Mouse (Mus musculus) thymus, adult 2 months (tissue): ENCODE results near the gene Blvrb. TPM values are rescaled to one million over a fixed set of nuclear protein-coding genes. Genes with fewer than 3 reads are reported as not detected.
A peak's percentile ranks its signal among the peaks of the same experiment; 100 is the strongest.

Experiments used
- DNase-seq: peaks from one replicate; pipeline ENCODE4 v3.0.0; 2021
- H3K27ac ChIP-seq: fragments of 200-500 bp; 2 replicates; pipeline ENCODE4 v1.5.1; 2012; ENCODE audit warnings: low read length, control low read depth; ENCODE audit not compliant: control insufficient read depth, insufficient read depth
- H3K27me3 ChIP-seq: fragments of 200-500 bp; 2 replicates; pipeline ENCODE4 v1.6.1; 2012; ENCODE audit warnings: mild to moderate bottlenecking, low read length, moderate library complexity, mixed read lengths; ENCODE audit not compliant: control insufficient read depth, insufficient read depth
- H3K36me3 ChIP-seq: fragments of 200-500 bp; 2 replicates; pipeline ENCODE4 v1.6.1; 2012; ENCODE audit warnings: mild to moderate bottlenecking, low read length, moderate library complexity; ENCODE audit not compliant: control insufficient read depth, insufficient read depth
- H3K4me1 ChIP-seq: fragments of 200-500 bp; replicated peaks from 2 replicates; pipeline ENCODE4 v1.6.1; 2012; ENCODE audit warnings: low read length; ENCODE audit not compliant: control insufficient read depth, insufficient read depth
- H3K4me3 ChIP-seq: fragments of 200-500 bp; 2 replicates; pipeline ENCODE4 v1.5.1; 2012; ENCODE audit warnings: mild to moderate bottlenecking, low read length, control low read depth, moderate library complexity; ENCODE audit not compliant: control insufficient read depth, insufficient read depth
- CTCF ChIP-seq: fragments of 200-500 bp; IDR thresholded peaks from 2 replicates; pipeline ENCODE4 v1.5.1; 2012; ENCODE audit warnings: mild to moderate bottlenecking, control low read depth, low read length, moderate library complexity, borderline replicate concordance; ENCODE audit not compliant: control insufficient read depth, poor library complexity, insufficient read depth; ENCODE audit errors: extremely low read depth
- POLR2A ChIP-seq: fragments of 200-500 bp; IDR thresholded peaks from 2 replicates; pipeline ENCODE4 v1.6.1; 2012; ENCODE audit warnings: mild to moderate bottlenecking, low read length, control low read depth, moderate library complexity; ENCODE audit not compliant: control insufficient read depth, poor library complexity, insufficient read depth; ENCODE audit errors: extremely low read depth
- WGBS: fragments of 180-500 bp; shearing (Covaris S2); methylation state at CpG from one replicate; pipeline ENCODE4 v1.1.7; 2018; 5-methylcytosine and 5-hydroxymethylcytosine counted together
- polyA plus RNA-seq: library from polyadenylated mRNA; depleted of rRNA; stranded (reverse); fragments of >200 nt; gene quantifications from 2 replicates; pipeline ENCODE4 v1.2.3, GENCODE M21; 2012; rRNA removed

Blvrb gene
- polyA plus RNA-seq, 1 experiment = 50.8 TPM

DNA sequence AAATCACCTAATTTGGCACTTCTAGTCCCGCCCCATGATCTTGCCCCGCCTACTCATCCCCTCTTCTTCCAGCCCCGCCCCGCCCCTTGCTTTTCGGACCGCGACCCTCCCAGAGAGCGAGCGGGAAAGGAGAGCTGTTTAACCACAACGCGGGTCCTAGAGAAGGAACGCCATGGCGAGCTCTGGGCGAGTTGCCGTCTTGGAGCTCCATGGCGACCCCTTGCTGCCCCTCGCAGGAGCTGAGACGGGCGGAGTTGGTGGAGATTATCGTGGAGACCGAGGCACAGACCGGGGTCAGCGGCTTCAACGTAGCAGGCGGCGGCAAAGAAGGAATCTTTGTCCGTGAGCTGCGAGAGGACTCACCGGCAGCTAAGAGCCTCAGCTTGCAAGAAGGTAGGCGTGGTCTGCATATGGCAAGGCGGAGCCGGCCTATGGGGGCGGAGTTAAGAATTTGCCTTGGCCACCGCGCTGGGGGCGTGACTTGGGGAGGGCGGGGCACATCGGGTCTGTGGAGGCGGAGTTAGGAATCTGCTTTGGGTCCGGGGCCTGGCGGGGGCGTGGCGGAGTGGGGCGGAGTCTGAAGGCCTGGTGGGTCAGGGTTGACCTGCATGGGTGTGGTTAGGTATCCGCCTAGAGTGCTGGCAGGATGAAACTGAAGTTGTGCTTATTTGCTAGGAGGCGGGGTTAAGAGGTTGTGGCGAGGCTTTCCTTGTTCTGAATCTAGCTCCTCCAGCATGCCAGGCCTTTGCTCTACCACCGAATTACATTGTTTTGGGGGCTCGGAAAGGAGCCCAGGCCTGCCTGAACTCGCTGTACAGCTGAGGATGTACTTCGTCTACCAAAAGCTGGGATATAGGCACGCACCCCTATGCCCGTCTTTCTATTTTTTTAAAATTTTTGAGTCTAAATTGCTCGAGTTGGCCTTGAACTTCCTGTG is 60.2 kb downstream of the Blvrb start:
- H3K27me3 ChIP-seq = no peaks in the 10 kb centered on the region
- peak; percentile 97 for DNase-seq
- H3K4me1 ChIP-seq = peaks cover 10% of the 10 kb centered on the region
- H3K27ac ChIP-seq = peak overlapping the region; percentile 72
- 0 out of 2 replicates have a peak, but pooled peaks have one; percentile 35 for TF ChIP-seq CTCF
- no peak for TF ChIP-seq POLR2A
- no peaks in the 10 kb centered on the region for H3K36me3 ChIP-seq
- WGBS = under 1% methylated on average over 54 of the region's 54 CpGs
- H3K4me3 ChIP-seq = peak overlapping the region; percentile 67

DNA sequence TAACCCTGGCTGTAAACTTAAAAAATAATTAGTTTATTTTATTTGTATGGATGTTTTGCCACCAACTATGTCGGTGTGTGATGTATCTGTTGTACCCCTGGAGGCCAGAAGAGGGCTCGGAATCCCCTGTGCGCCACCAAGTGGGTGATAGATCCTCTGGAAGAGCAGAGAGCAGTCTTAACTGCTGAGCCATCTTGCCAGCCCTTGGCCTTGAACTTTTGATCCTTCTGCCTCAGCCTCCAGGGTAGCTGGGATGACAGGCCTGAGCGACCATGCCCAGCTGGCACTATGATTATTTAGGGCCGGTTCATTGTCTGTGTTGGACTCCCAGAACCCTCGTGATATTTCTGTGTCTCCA is 60.8 kb downstream of the Blvrb start:
- no peak overlapping the region for H3K4me3 ChIP-seq
- H3K27ac ChIP-seq = no peak overlapping the region; the same call in 1 of the 2 replicates
- no peaks in the 10 kb centered on the region for H3K36me3 ChIP-seq
- WGBS = 26% methylated on average over 6 of the region's 6 CpGs
- H3K4me1 ChIP-seq = peaks cover 10% of the 10 kb centered on the region
- TF ChIP-seq CTCF (peak; percentile 20; the same call in 1 of the 2 replicates), POLR2A (no peak)
- peak; percentile 73 for DNase-seq
- H3K27me3 ChIP-seq = no peaks in the 10 kb centered on the region

DNA sequence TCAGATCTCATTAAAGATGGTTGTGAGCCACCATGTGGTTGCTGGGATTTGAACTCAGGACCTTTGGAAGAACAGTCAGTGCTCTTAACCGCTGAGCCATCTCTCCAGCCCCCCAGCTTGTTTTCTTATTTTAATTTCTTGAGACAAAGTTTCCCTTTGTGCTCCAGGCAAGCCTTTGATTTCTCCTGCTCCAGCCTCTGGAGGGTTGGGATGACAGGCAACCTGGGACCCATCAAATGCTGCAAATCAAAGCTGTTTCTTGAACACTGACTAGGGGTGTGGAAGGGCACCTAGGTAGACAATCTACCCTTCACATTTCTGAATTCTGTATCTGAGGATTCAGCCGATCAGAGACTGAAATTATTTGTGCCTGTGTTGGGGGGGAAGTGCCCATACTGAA is 63.0 kb downstream of the Blvrb start:
- peaks cover 10% of the 10 kb centered on the region for H3K4me1 ChIP-seq
- DNase-seq = no peak
- no peak overlapping the region for H3K27ac ChIP-seq
- WGBS = 97% methylated on average over 2 of the region's 2 CpGs
- H3K36me3 ChIP-seq = no peaks in the 10 kb centered on the region
- H3K27me3 ChIP-seq = no peaks in the 10 kb centered on the region
- H3K4me3 ChIP-seq = no peak overlapping the region
- TF ChIP-seq POLR2A = no peak
- no peak for TF ChIP-seq CTCF

DNA sequence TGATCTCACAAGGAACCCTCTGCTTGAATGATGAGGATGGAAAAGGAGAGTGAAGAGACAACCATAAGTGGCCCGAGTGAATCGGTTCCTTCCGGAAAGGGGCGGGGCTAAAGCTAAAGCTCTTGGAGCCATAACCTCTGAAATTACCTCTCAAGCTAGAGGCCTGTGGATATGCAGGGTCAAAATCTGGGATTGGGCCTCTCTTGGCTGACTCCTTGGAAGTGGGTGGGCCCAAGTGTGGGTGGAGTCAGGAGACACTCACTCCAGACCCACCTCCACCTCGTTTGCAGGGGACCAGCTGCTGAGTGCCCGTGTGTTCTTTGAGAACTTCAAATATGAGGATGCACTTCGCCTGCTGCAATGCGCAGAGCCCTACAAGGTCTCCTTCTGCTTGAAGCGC is 67.2 kb downstream of the Blvrb start:
- WGBS = 93% methylated on average over 9 of the region's 9 CpGs
- no peak for TF ChIP-seq CTCF
- no peaks in the 10 kb centered on the region for H3K27me3 ChIP-seq

More for the DNA sequence above, 67.2 kb downstream of the Blvrb start:
- no peak overlapping the region for H3K27ac ChIP-seq
- H3K4me3 ChIP-seq = no peak overlapping the region
- no peaks in the 10 kb centered on the region for H3K36me3 ChIP-seq
- no peak for DNase-seq
- no peaks in the 10 kb centered on the region for H3K4me1 ChIP-seq

Other genes with a start within 250 kb of the Blvrb start
- gene Itpkc, start 219.3 kb upstream of the Blvrb start, polyA plus RNA-seq = 12.2 and 12.4 TPM in 2 replicates
- 53.1 and 57.8 TPM in 2 replicates for gene Coq8b, start 215.0 kb upstream of the Blvrb start, polyA plus RNA-seq
- gene Numbl, start 189.5 kb upstream of the Blvrb start, polyA plus RNA-seq = 10.3 and 10.7 TPM in 2 replicates
- gene Ltbp4, start 110.3 kb upstream of the Blvrb start, polyA plus RNA-seq = 48.3 and 77.5 TPM in 2 replicates
- gene Shkbp1, start 92.0 kb upstream of the Blvrb start, polyA plus RNA-seq = 203 and 206 TPM in 2 replicates
- gene Gm20479, start 90.6 kb upstream of the Blvrb start, polyA plus RNA-seq = not detected in 2 replicates
- gene Sptbn4, start 292 bp upstream of the Blvrb start, polyA plus RNA-seq = 0.13 TPM in 2 replicates
- 25.8 and 26.7 TPM in 2 replicates for gene Sertad3, start 25.8 kb downstream of the Blvrb start, polyA plus RNA-seq
- gene Sertad1, start 38.9 kb downstream of the Blvrb start, polyA plus RNA-seq = 44.9 and 46.4 TPM in 2 replicates
- gene Prx, start 51.3 kb downstream of the Blvrb start, polyA plus RNA-seq = 2.0 and 2.4 TPM in 2 replicates
- gene Hipk4, start 75.3 kb downstream of the Blvrb start, polyA plus RNA-seq = 1.1 and 1.3 TPM in 2 replicates
- gene Pld3, start 105.2 kb downstream of the Blvrb start, polyA plus RNA-seq = 456 and 516 TPM in 2 replicates
- gene 2310022A10Rik, start 105.3 kb downstream of the Blvrb start, polyA plus RNA-seq = 58.0 and 58.1 TPM in 2 replicates
- 133 and 139 TPM in 2 replicates for gene Akt2, start 143.6 kb downstream of the Blvrb start, polyA plus RNA-seq
- gene Ttc9b, start 205.9 kb downstream of the Blvrb start, polyA plus RNA-seq = 0.05 TPM in 1 of 2 replicates, not detected in the other
- 24.7 and 30.0 TPM in 2 replicates for gene Map3k10, start 226.6 kb downstream of the Blvrb start, polyA plus RNA-seq
- gene Zfp607b, start 241.4 kb downstream of the Blvrb start, polyA plus RNA-seq = 0.77 and 0.92 TPM in 2 replicates